Mouse (Mus musculus) macrophage (primary cell): ENCODE measurements around the gene Cldn3. TPM values are rescaled to one million over a fixed set of nuclear protein-coding genes. Genes with fewer than 3 reads are reported as not detected.

Experiments
- H3K27ac ChIP-seq: fragments of 350-480 bp; formaldehyde crosslinking; 2 replicates; pipeline ENCODE4 v1.9.0; 2021
- H3K36me3 ChIP-seq: fragments of 350-480 bp; formaldehyde crosslinking; 2 replicates; pipeline ENCODE4 v1.9.0; 2021; ENCODE audit errors: inconsistent target
- H3K4me3 ChIP-seq: fragments of 350-480 bp; formaldehyde crosslinking; 2 replicates; pipeline ENCODE4 v1.9.0; 2021; ENCODE audit errors: inconsistent target
- H3K79me2 ChIP-seq: fragments of 350-480 bp; formaldehyde crosslinking; 2 replicates; pipeline ENCODE4 v1.9.0; 2021; ENCODE audit errors: inconsistent target
- WGBS: methylation state at CpG from one replicate; pipeline ENCODE4 v1.1.7; 2026; ENCODE audit warnings: inconsistent platforms; ENCODE audit not compliant: missing documents; 5-methylcytosine and 5-hydroxymethylcytosine counted together
- polyA plus RNA-seq: library from polyadenylated mRNA; stranded (reverse); fragments of 250-400 nt; gene quantifications from 3 replicates; pipeline ENCODE4 v1.2.4, GENCODE M21; 2018; ENCODE audit warnings: inconsistent platforms

Cldn3 gene
- polyA plus RNA-seq, 1 experiment from 2014 or later = not detected

DNA sequence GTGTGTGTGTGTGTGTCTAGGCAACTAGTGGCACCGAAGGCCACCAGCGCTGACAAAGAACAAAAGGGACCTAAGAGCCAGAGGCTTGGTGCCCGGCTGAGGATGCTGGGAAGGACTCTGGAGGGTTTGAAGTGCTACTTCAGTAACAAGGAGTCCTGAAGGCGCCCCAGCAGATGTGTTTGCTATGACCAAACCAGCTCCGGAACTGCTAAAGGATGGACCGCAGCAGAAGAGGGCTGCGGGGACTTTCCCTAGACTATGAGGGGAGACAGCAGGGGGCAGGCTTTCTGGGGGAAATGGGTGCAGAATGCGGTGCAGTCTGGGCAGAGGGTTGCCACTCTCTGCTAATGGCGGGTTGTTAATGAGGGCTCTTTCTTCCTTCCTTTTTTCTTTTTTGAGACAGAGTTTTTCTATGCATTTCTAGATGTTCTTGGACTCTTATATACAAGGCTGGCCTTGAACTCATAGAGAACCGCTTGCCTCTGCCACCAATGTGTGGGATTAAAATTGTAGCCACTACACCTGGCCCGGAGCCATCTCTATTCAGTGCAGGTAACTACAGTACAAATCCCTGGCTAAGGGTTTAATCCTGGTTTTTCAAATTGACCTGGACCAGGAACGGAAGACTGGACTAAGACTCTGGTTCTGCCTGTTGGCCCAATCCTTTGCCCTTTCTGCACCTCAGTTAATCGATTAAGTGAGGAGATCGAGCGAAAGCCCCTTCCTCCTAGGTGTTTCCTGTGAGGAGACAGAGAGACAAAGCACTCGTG is 22.0 kb downstream of the Cldn3 start:
- peak overlapping the region; percentile 65 for H3K4me3 ChIP-seq
- peak overlapping the region; percentile 93 for H3K27ac ChIP-seq
- no peaks in the 10 kb centered on the region for H3K36me3 ChIP-seq
- no peaks in the 10 kb centered on the region for H3K79me2 ChIP-seq
- WGBS = 35% methylated on average over 15 of the region's 16 CpGs

- peak within 1 kb of the TSS; percentile 65 for H3K4me3 ChIP-seq
- WGBS = under 1% methylated on average over 52 of the region's 52 CpGs
- H3K79me2 ChIP-seq = no peaks in the 10 kb centered on the region
- H3K36me3 ChIP-seq = no peaks in the 10 kb centered on the region
- H3K27ac ChIP-seq = peak within 1 kb of the TSS; percentile 93
These were observed 22.9 kb downstream of the Cldn3 start, which contains the start of gene Abhd11 for GRCm38 (mm10) chr5:135008671-135009589. Gene Abhd11, plus strand, starts transcription at chr5:135009152.

GRCm38 (mm10) chr5:135009590-135010319 is 23.7 kb downstream of the Cldn3 start:
- under 1% methylated on average over 37 of the region's 37 CpGs for WGBS
- Histone ChIP-seq H3K4me3 (peak overlapping the region; percentile 65), H3K36me3 (no peaks in the 10 kb centered on the region), H3K27ac (peak overlapping the region; percentile 93), H3K79me2 (no peaks in the 10 kb centered on the region)

DNA sequence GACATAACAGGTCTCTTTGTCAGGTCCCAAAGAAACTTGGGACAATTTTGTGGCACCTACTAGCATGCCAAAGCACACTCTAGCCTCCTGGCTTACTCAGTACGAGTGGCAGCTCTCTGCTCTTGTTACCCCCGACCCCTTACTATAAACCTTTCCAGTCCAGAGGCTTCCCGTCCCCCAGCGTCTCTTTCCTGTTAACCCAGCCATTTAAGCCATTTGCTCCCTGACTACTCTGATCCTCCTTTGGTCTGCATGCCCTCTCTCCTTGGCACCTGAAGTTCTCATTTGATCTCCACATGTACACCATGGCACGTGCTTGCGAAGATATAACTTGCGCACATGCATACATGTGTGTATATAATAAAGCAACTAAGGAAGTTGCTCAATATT is 24.3 kb downstream of the Cldn3 start:
- no peaks in the 10 kb centered on the region for H3K79me2 ChIP-seq
- WGBS = 28% methylated on average over 6 of the region's 7 CpGs
- H3K27ac ChIP-seq = peak overlapping the region; percentile 93
- H3K36me3 ChIP-seq = no peaks in the 10 kb centered on the region
- peak overlapping the region; percentile 65 for H3K4me3 ChIP-seq

DNA sequence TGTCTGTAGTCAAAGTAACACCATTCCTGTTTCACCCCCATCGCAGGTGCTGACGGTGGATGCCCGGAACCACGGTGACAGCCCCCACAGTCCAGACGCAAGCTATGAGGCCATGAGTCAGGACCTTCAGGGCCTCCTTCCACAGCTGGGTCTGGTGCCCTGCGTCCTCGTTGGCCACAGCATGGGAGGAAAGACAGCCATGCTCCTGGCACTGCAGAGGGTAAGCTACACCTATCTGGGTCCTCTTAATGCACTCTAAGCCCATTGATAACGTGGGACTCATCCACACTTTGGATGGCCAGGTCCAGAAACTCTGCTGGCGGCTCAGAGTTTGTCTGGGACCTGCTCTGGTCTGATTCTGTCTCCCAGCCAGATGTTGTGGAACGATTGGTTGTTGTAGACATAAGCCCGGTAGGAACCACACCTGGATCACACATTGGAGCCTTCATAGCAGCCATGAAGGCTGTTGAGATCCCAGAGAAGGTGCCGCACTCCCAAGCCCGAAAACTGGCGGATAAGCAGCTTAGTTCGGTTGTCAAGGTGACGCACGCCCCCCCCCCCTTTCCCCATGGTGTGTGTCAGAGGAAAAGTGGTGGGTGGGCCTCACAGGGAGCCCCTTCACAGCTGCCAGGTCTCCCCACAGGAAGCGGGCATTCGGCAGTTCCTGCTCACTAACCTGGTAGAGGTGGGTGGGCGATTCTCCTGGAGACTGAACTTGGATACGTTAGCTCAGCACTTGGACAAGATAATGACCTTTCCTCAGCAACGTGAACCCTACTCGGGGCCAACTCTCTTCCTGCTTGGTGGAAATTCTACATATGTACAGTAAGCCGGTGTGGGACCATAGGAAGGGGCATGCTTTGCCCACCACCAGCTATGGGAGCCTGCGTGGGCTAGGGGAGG is 25.1 kb downstream of the Cldn3 start:
- no peak overlapping the region for H3K4me3 ChIP-seq
- no peaks in the 10 kb centered on the region for H3K36me3 ChIP-seq
- H3K79me2 ChIP-seq = no peaks in the 10 kb centered on the region
- WGBS = 84% methylated on average over 24 of the region's 25 CpGs
- H3K27ac ChIP-seq = no peak overlapping the region

- 88% methylated on average over 26 of the region's 26 CpGs for WGBS
- no peaks in the 10 kb centered on the region for H3K79me2 ChIP-seq
- no peak overlapping the region for H3K27ac ChIP-seq
- no peaks in the 10 kb centered on the region for H3K36me3 ChIP-seq
- H3K4me3 ChIP-seq = no peak overlapping the region
These were observed 26.0 kb downstream of the Cldn3 start for GRCm38 (mm10) chr5:135011809-135012613.

- H3K4me3 ChIP-seq = no peak overlapping the region
- 29% methylated on average over 16 of the region's 16 CpGs for WGBS
- no peaks in the 10 kb centered on the region for H3K36me3 ChIP-seq
- no peak overlapping the region for H3K27ac ChIP-seq
- no peaks in the 10 kb centered on the region for H3K79me2 ChIP-seq
These were observed 26.8 kb downstream of the Cldn3 start for GRCm38 (mm10) chr5:135012671-135013441.

DNA sequence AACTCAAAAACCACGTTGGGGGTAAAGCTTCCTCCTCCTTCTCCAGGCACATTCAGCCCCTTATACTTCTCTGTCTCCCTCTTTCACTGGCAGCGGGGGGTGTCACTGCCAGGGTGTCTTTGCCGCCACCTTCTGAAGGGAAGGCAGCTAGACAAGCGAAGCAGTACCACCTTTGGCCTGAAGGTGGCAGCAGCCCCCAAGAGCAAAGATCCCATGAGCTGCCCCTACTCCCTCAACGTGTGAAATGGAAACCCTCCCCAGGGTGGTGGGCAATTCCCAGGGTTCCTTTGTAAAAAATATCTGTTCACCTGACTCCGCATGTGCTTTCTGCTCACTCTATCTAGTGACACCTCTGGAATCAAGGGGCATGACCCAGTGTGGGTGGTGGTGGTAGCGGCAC is 29.5 kb downstream of the Cldn3 start:
- Histone ChIP-seq H3K36me3 (no peaks in the 10 kb centered on the region), H3K4me3 (no peak overlapping the region), H3K27ac (no peak overlapping the region), H3K79me2 (no peaks in the 10 kb centered on the region)
- 17% methylated on average over 7 of the region's 7 CpGs for WGBS

DNA sequence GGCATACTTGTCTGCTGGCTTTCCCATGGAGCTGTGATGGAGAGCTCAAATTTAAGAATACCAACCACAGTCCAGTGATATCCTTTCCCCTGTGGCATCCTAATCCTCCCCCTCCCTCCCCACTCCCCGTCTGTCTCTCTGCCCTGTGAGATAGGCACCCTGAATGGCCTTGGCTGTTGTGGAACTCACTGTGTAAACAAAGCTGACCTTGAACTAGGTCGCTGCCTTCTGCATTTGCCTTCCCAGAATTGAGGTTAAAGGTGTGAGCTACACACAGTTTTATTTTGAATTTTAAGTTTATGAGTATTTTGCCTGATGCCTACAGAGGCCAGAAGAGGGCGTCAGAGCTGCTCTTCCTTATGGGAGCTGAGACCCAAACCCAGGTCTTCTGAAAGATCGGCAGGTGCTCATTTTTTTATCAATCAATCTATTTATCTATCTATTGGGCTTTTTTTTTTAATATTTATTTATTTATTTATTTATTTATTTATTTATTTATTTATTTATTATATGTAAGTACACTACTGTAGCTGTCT is 30.3 kb downstream of the Cldn3 start:
- WGBS = 69% methylated on average over 4 of the region's 4 CpGs
- Histone ChIP-seq H3K79me2 (no peaks in the 10 kb centered on the region), H3K27ac (no peak overlapping the region)

GRCm38 (mm10) chr5:135021814-135022213 is 35.8 kb downstream of the Cldn3 start:
- no peaks in the 10 kb centered on the region for H3K36me3 ChIP-seq
- 29% methylated on average over 6 of the region's 6 CpGs for WGBS

More for the DNA sequence above, 30.3 kb downstream of the Cldn3 start:
- Histone ChIP-seq H3K4me3 (no peak overlapping the region), H3K36me3 (no peaks in the 10 kb centered on the region)

GRCm38 (mm10) chr5:135023344-135024173 is 37.5 kb downstream of the Cldn3 start, which contains the start of gene Stx1a:
Gene Stx1a, plus strand, starts transcription at chr5:135023482.
- 3% methylated on average over 53 of the region's 61 CpGs for WGBS
- no peaks in the 10 kb centered on the region for H3K79me2 ChIP-seq
- peak within 1 kb of the TSS; percentile 36 for H3K4me3 ChIP-seq
- H3K36me3 ChIP-seq = no peaks in the 10 kb centered on the region
- H3K27ac ChIP-seq = no peak within 1 kb of the TSS

More at GRCm38 (mm10) chr5:135021814-135022213, 35.8 kb downstream of the Cldn3 start:
- no peaks in the 10 kb centered on the region for H3K79me2 ChIP-seq
- no peak overlapping the region for H3K4me3 ChIP-seq
- no peak overlapping the region for H3K27ac ChIP-seq
